Comparison of ENCODE assay signal across 9 mouse cellular contexts in the genomic region with DNA sequence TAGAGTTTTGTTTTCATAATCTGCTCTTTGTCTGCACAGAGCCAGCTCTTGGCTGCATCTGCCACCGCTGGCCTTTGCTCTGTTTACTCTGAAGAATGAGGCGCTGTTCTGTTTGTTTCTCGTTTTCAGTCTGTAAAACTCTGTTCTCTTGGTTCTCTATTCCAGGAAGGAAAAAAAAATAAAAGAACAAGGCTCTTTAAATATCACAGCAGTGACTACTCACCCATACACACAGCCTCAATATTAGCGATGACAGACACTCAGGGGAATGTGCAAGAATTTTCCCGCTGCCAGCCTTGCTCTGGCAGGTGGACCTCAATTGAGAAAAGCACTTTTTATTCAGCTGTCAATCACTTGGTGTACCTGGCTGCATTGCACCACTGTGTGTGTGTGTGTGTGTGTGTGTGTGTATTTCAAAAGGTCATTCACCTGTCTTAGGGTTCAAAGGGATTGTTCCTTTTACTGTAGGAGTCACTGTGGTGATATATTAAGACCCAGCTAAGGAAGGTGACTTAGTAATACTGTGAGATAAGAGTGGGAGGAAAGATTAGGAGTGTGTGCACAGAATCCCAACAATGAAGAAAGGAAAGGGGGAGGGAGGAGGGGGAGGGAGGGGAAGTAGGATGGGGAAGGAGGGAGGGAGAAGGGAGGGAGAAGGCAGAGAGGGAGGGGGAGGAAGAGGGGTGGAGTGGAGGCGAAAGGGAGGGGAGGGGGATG. TPM values are rescaled to one million over a fixed set of nuclear protein-coding genes. Genes with fewer than 3 reads are reported as not detected.
A peak's percentile ranks its signal among the peaks of the same experiment; 100 is the strongest.
DNase-seq lines count a peak whose midpoint lies in the region; ATAC-seq lines count a peak whose summit lies in the region.
"Had no signal": no experiment of that assay in that cellular context is flagged by ENCODE, and none has a peak within 500 bp of the region (broad histone marks: within the 10 kb centered on the region; RNA-seq: fewer than 3 reads in every experiment).

No protein-coding gene starts in this region.

- WGBS in heart, embryonic 12.5 days: 20% methylated on average over 6 of the region's 6 CpGs
- 25% methylated on average over 6 of the region's 6 CpGs for WGBS in liver, embryonic 16.5 days (ENCODE audit: insufficient replicate concordance)

- H3K27ac ChIP-seq in heart, embryonic 12.5 days (ENCODE audit: poor library complexity, severe bottlenecking): peak overlapping the region; percentile 69
- H3K27ac ChIP-seq in liver, embryonic 16.5 days (ENCODE audit: low read length): peak overlapping the region; percentile 76

- peak; percentile 36 for DNase-seq in gastrocnemius, postnatal 25 days
- DNase-seq in gastrocnemius, postnatal 10 days: no peak
- DNase-seq in 3T3-L1 (ENCODE audit: low read depth, low spot score): peak; percentile 82
- DNase-seq in spleen, adult 12 weeks (ENCODE audit: low spot score): no peak
- no peak for DNase-seq in cerebellum, adult 18-20 months
- DNase-seq in urinary bladder, adult 2 months (ENCODE audit: low spot score): no peak

- H3K27me3 ChIP-seq in heart, embryonic 12.5 days (replicated peaks): no peaks in the 10 kb centered on the region
- peaks cover 9% of the 10 kb centered on the region for H3K27me3 ChIP-seq in liver, embryonic 16.5 days (ENCODE audit: control insufficient read depth, insufficient read depth, low read depth, low read length)
- H3K27me3 ChIP-seq: CH12.LX had no signal

- H3K4me2 ChIP-seq in heart, embryonic 12.5 days: peak overlapping the region; percentile 27
- H3K4me2 ChIP-seq in liver, embryonic 16.5 days (ENCODE audit: low read depth, low read length): peak overlapping the region; percentile 15; the same call in 1 of the 2 replicates

- H3K9me3 ChIP-seq in heart, embryonic 12.5 days (replicated peaks): no peaks in the 10 kb centered on the region
- H3K9me3 ChIP-seq in liver, embryonic 16.5 days (replicated peaks; ENCODE audit: control insufficient read depth, low read length): no peaks in the 10 kb centered on the region

- H3K9ac ChIP-seq in heart, embryonic 12.5 days: 0 out of 2 replicates have a peak overlapping the region, but pooled peaks have one; percentile 17
- H3K9ac ChIP-seq in liver, embryonic 16.5 days (ENCODE audit: low read depth, low read length): no peak overlapping the region

- H3K4me1 ChIP-seq in heart, embryonic 12.5 days (replicated peaks): peaks cover 60% of the 10 kb centered on the region
- H3K4me1 ChIP-seq in liver, embryonic 16.5 days (ENCODE audit: control insufficient read depth, low read depth, low read length): peaks cover 10% of the 10 kb centered on the region

- no peaks in the 10 kb centered on the region for H3K36me3 ChIP-seq in heart, embryonic 12.5 days
- H3K36me3 ChIP-seq in liver, embryonic 16.5 days (ENCODE audit: control insufficient read depth, insufficient read depth): no peaks in the 10 kb centered on the region

- no peak overlapping the region for H3K4me3 ChIP-seq in heart, embryonic 12.5 days
- no peak overlapping the region for H3K4me3 ChIP-seq in liver, embryonic 16.5 days (ENCODE audit: low read depth, low read length)

- ATAC-seq in heart, embryonic 12.5 days (ENCODE audit: insufficient number of reproducible peaks, low FRiP score): no peak
- peak; percentile 74 for ATAC-seq in liver, embryonic 16.5 days (ENCODE audit: low read depth)

RNA-seq across cellular contexts. Expression of gene Irs2, which starts 42.7 kb away (rescaled TPM):
- total RNA-seq in gastrocnemius, postnatal 25 days (2021): 10 to 100 TPM in 1 of 2 experiments, 1 to 10 TPM in 1; 7.7 to 12.7 TPM
- total RNA-seq in gastrocnemius, postnatal 10 days (2021): 10 to 100 TPM; 10.1 to 10.4 TPM
- polyA plus RNA-seq in heart, embryonic 12.5 days (2016; fragmentation: Nextera tagmentation; extraction: Ambion mirVana): 6.2 and 7.7 TPM in 2 replicates
- 3.0 and 3.2 TPM in 2 replicates for polyA plus RNA-seq in liver, embryonic 16.5 days (2015; fragmentation: Nextera tagmentation; extraction: Ambion mirVana)
- polyA plus RNA-seq in urinary bladder, adult 2 months (2012; rRNA removed): 8.5 and 13.4 TPM in 2 replicates

Comparison
In these comparisons a context has a peak if more than half of its experiments do, and no peak if none do; other contexts are left out.
1. DNase-seq: peak in gastrocnemius, postnatal 25 days (single experiment) and 3T3-L1 (single experiment); none in gastrocnemius, postnatal 10 days (single experiment), spleen, adult 12 weeks (single experiment), cerebellum, adult 18-20 months (0 of 2) and urinary bladder, adult 2 months (single experiment).